Mouse (Mus musculus) adrenal gland (tissue): ENCODE data around the gene Rin2.

Experiments used
- intact Hi-C: fragments of 180-260 bp; cut with DNase I; formaldehyde crosslinking; loops from one replicate; pipeline ENCODE4 v1.15.1; 2025

The Rin2 gene

GRCm38 (mm10) chr2:145785758-145786617, 111.0 kb downstream of the Rin2 start:
- intact Hi-C loops: no loop called here

GRCm38 (mm10) chr2:145786618-145786932, 111.6 kb downstream of the Rin2 start:
- intact Hi-C loops: no loop called here

- intact Hi-C loops: no loop called here
Observed at GRCm38 (mm10) chr2:145787486-145787885, 112.5 kb downstream of the Rin2 start.

GRCm38 (mm10) chr2:145788562-145789346, 113.7 kb downstream of the Rin2 start:
- intact Hi-C loops: no loop called here

GRCm38 (mm10) chr2:145793702-145794101, 118.7 kb downstream of the Rin2 start:
- intact Hi-C loops: loop anchor here (2.0 kb wide), 1 partner anchor 95 kb away; no protein-coding TSS in a partner anchor

- intact Hi-C loops: loop anchor here (2.0 kb wide), 1 partner anchor 96 kb away; no protein-coding TSS in a partner anchor
Observed at GRCm38 (mm10) chr2:145794318-145794954, 119.4 kb downstream of the Rin2 start.

- intact Hi-C loops: no loop called here
Observed at GRCm38 (mm10) chr2:145797851-145798250, 122.8 kb downstream of the Rin2 start.

GRCm38 (mm10) chr2:145798954-145799353, 123.9 kb downstream of the Rin2 start:
- intact Hi-C loops: no loop called here

GRCm38 (mm10) chr2:145801322-145802052, 126.5 kb downstream of the Rin2 start:
- intact Hi-C loops: no loop called here

GRCm38 (mm10) chr2:145802626-145803025, 127.6 kb downstream of the Rin2 start:
- intact Hi-C loops: no loop called here

- intact Hi-C loops: no loop called here
Observed at GRCm38 (mm10) chr2:145803822-145804342, 128.9 kb downstream of the Rin2 start.

- intact Hi-C loops: no loop called here
Observed at GRCm38 (mm10) chr2:145804524-145804923, 129.5 kb downstream of the Rin2 start.

- intact Hi-C loops: no loop called here
Observed at GRCm38 (mm10) chr2:145807276-145807675, 132.3 kb downstream of the Rin2 start.

GRCm38 (mm10) chr2:145808251-145808650, 133.2 kb downstream of the Rin2 start:
- intact Hi-C loops: no loop called here

GRCm38 (mm10) chr2:145808667-145809066, 133.7 kb downstream of the Rin2 start:
- intact Hi-C loops: no loop called here

- intact Hi-C loops: no loop called here
Observed at GRCm38 (mm10) chr2:145810676-145811075, 135.7 kb downstream of the Rin2 start.

- intact Hi-C loops: no loop called here
Observed at GRCm38 (mm10) chr2:145812818-145813217, 137.8 kb downstream of the Rin2 start.

- intact Hi-C loops: no loop called here
Observed at GRCm38 (mm10) chr2:145817195-145817594, 142.2 kb downstream of the Rin2 start.

GRCm38 (mm10) chr2:145822013-145822782, 147.2 kb downstream of the Rin2 start:
- intact Hi-C loops: no loop called here
